Mouse (Mus musculus): ENCODE measurements at regions not wholly inside any gene's neighbourhood (a gene's known extent, or its start where the extent isn't known, plus 50 kb on each side); places are given as distances from the start of the nearest gene placed in this dataset.

- Histone ChIP-seq H3K9me3 (replicated peaks) (no peaks in the 10 kb centered on the region), H3K4me1 (ENCODE audit: insufficient read depth, low read depth, low read length) (no peaks in the 10 kb centered on the region), H3K27me3 (ENCODE audit: insufficient read depth, low read length) (no peaks in the 10 kb centered on the region), H3K4me3 (ENCODE audit: low read depth, low read length) (no peak overlapping the region), H3K36me3 (replicated peaks) (no peaks in the 10 kb centered on the region)
- TF ChIP-seq GATA1 (IDR thresholded peaks at IDR 0.05; ENCODE audit: borderline replicate concordance, low read length): no peak
- TF ChIP-seq CTCF (IDR thresholded peaks at IDR 0.05; ENCODE audit: low read depth, low read length): no peak
- no peak for TF ChIP-seq TAL1 (conservative IDR thresholded peaks at IDR 0.05; ENCODE audit: low read depth, low read length)
- no peak for TF ChIP-seq GATA2 (IDR thresholded peaks at IDR 0.05; ENCODE audit: borderline replicate concordance, low read depth, low read length)
- no peak for TF ChIP-seq POLR2AphosphoS5 (IDR thresholded peaks at IDR 0.05; ENCODE audit: insufficient replicate concordance, low read depth, low read length)
- DNase-seq (ENCODE audit: low spot score): no peak
- no peak for ATAC-seq (ENCODE audit: extremely low read depth, insufficient number of reproducible peaks, low FRiP score, poor library complexity, severe bottlenecking)
Measured at GRCm38 (mm10) chr15:49230846-49231245, 4653.9 kb upstream of the Gm7489 start.

GRCm38 (mm10) chr15:49270198-49270597 lies 4614.5 kb upstream of the Gm7489 start:
- no peaks in the 10 kb centered on the region for H3K4me1 ChIP-seq (ENCODE audit: insufficient read depth, low read depth, low read length)
- no peak overlapping the region for H3K4me3 ChIP-seq (ENCODE audit: low read depth, low read length)
- no peaks in the 10 kb centered on the region for H3K27me3 ChIP-seq (ENCODE audit: insufficient read depth, low read length)
- DNase-seq (ENCODE audit: low spot score) (no peak), ATAC-seq (ENCODE audit: extremely low read depth, insufficient number of reproducible peaks, low FRiP score, poor library complexity, severe bottlenecking) (no peak)
- no peaks in the 10 kb centered on the region for H3K36me3 ChIP-seq (replicated peaks)
- H3K9me3 ChIP-seq (replicated peaks): no peaks in the 10 kb centered on the region
- TF ChIP-seq CTCF (IDR thresholded peaks at IDR 0.05; ENCODE audit: low read depth, low read length): no peak
- TF ChIP-seq GATA1 (IDR thresholded peaks at IDR 0.05; ENCODE audit: borderline replicate concordance, low read length): no peak
- TF ChIP-seq GATA2 (IDR thresholded peaks at IDR 0.05; ENCODE audit: borderline replicate concordance, low read depth, low read length): no peak
- TF ChIP-seq TAL1 (conservative IDR thresholded peaks at IDR 0.05; ENCODE audit: low read depth, low read length): no peak
- TF ChIP-seq POLR2AphosphoS5 (IDR thresholded peaks at IDR 0.05; ENCODE audit: insufficient replicate concordance, low read depth, low read length): no peak
